12 mouse cellular contexts compared by ENCODE assay signal in the genomic region with DNA sequence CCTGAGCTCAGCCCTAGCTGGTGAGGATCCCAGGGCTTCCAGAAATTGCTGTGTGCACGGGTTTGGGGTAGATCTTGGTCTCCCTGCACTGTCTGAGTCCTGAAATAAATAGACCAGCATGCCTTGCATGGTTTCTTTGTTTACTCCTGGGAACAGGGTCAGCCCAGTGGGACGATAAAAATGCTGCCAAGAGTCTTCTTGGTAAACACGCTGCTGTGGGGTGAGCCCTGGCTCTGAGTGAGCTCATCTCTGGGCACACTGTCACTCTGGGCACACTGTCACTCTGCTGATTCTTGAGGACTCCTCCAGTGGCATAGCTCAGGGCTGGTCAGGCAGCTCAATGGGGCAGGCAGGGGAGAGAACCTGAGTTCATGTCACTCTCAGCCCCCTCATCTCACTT. TPM values are rescaled to one million over a fixed set of nuclear protein-coding genes. Genes with fewer than 3 reads are reported as not detected.
A peak's percentile ranks its signal among the peaks of the same experiment; 100 is the strongest.
DNase-seq lines count a peak whose midpoint lies in the region; ATAC-seq and TF ChIP-seq lines count a peak whose summit lies in the region.
"Had no signal": no experiment of that assay in that cellular context is flagged by ENCODE, and none has a peak within 500 bp of the region (broad histone marks: within the 10 kb centered on the region; RNA-seq: fewer than 3 reads in every experiment).

No protein-coding gene starts in this region.

- intact Hi-C loops in gastrocnemius, adult 2 months (cut with DNase I) = loop anchor here (5.0 to 10.0 kb wide), 2 partner anchors 154 to 261 kb away; no protein-coding TSS in a partner anchor
- intact Hi-C loops in gastrocnemius, postnatal 14 days (cut with DNase I; ENCODE audit: low total_unique reads) = loop anchor here (5.0 kb wide), 2 partner anchors 59 to 104 kb away; no protein-coding TSS in a partner anchor

- DNase-seq in gastrocnemius, adult 2 months = peak; percentile 71
- no peak for DNase-seq in gastrocnemius, postnatal 14 days
- DNase-seq in layer of hippocampus, adult 9-11 months = peak; percentile 47
- no peak for DNase-seq in layer of hippocampus, adult 9-10 months (ENCODE audit: low spot score)
- DNase-seq in adipocyte (ENCODE audit: low spot score) = peak; percentile 94
- peak; percentile 31 to 42 for DNase-seq in cerebellum, postnatal 10 days
- DNase-seq in natural killer cell, adult 2 months (ENCODE audit: low spot score in 2 of 2) = no peak
- DNase-seq: B cell, adult 2 months; thymus, adult 18-20 months had no signal

- no peak for ATAC-seq in erythroblast, adult 5-6 weeks (replicated peaks; ENCODE audit: low FRiP score, poor library complexity, severe bottlenecking)
- ATAC-seq: activated CD4-positive, CD25-positive, alpha-beta regulatory T cell, adult 4 months; liver, embryonic 12.5 days had no signal

- H3K27ac ChIP-seq in gastrocnemius, adult 2 months = peak overlapping the region; percentile 80
- H3K27ac ChIP-seq: liver, embryonic 12.5 days had no signal

- H3K4me3 ChIP-seq in gastrocnemius, adult 2 months = no peak overlapping the region
- H3K4me3 ChIP-seq: liver, embryonic 12.5 days had no signal

- no peak for TF ChIP-seq CTCF in gastrocnemius, adult 2 months (IDR thresholded peaks at IDR 0.05)

RNA-seq across cellular contexts. Expression of a gene that starts 36.9 kb away (rescaled TPM):
- total RNA-seq in gastrocnemius, adult 2 months (2021) = 1 to 10 TPM; 7.4 to 8.3 TPM
- 10 to 100 TPM; 11.0 to 14.5 TPM for total RNA-seq in gastrocnemius, postnatal 14 days (2021)
- total RNA-seq in erythroblast, adult 5-6 weeks (2015; ENCODE audit: low replicate concordance) = 2.1 and 3.1 TPM in 2 replicates
- total RNA-seq in erythroblast, adult 5-6 weeks (2017; ENCODE audit: low replicate concordance) = 2.0 and 2.2 TPM in 2 replicates

Comparison
In these comparisons a context has a peak if more than half of its experiments do, and no peak if none do; other contexts are left out.
1. DNase-seq: peak in gastrocnemius, adult 2 months (single experiment), layer of hippocampus, adult 9-11 months (single experiment), adipocyte (single experiment) and cerebellum, postnatal 10 days (2 of 2); none in gastrocnemius, postnatal 14 days (single experiment), layer of hippocampus, adult 9-10 months (single experiment) and natural killer cell, adult 2 months (0 of 2).